8 mouse cellular contexts compared by ENCODE assay signal in the genomic region with DNA sequence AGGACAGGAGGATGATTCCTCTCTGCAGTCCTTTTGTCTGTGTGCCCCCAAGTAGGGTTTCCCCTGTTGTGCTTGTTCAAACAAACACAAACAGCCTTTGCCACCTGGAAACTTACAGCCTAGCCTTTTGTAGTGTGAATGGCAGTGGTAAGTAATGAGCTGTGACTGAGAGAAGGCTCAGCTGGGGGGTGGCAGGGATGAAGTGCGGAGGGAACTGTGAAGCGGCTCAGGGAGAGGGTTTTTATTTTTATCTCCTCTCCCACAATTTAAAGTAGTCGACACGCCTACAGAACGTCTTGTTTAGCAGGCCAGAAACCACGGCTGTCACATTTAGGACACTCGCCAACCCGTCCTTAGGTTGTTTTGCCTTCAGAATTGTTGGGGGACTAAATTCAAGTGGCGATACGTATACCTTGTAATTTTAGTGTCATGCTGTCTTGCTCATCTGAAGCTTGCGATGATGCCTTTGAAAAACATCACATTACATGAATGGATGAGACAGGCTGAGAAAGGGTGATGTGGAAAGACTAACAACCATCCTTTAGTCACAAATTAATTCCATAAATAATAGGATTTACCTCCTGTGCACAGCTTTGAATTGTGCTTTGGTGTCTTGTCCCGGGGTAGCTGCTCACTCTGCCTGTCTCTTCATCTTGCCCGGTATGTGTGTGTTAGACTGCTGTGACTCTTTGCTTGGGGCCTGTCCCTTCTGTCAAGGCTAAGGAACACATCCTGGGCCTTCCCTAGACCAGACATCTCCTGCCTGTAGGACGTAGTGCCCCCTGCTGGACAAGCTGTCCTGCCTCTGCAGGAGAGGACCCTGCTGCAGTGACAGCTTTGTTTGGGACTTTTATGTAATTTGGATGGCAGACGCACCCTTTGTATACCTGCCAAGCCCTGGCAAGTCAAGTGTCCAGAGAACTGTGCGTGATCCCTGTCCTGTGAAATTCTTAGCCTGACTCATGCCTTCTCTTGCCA.
A peak's percentile ranks its signal among the peaks of the same experiment; 100 is the strongest.
DNase-seq lines count a peak whose midpoint lies in the region; ATAC-seq lines count a peak whose summit lies in the region.

No protein-coding gene starts in this region.

- peak; percentile 70 for DNase-seq in Muller cell, postnatal 12 days (ENCODE audit: inconsistent ontology term)
- DNase-seq in cerebellum, adult 9-11 months: peak; percentile 6
- DNase-seq in frontal cortex, postnatal 14 days (ENCODE audit: low spot score in 2 of 2): peak; percentile 35 to 41
- no peak for DNase-seq in hindbrain, embryonic 14.5 days (ENCODE audit: low spot score)
- peak; percentile 29 to 57 for DNase-seq in layer of hippocampus, postnatal 25 days (ENCODE audit: extremely low spot score in 1 of 2, low spot score in 1 of 2)
- peak; percentile 81 to 86 for DNase-seq in lung, postnatal 4 days
- peak; percentile 69 for DNase-seq in right cerebral cortex, adult 2 months (ENCODE audit: low spot score in 2 of 2)
- peak; percentile 30 for DNase-seq in urinary bladder, postnatal 10 days (ENCODE audit: low spot score)

- H3K9ac ChIP-seq in hindbrain, embryonic 14.5 days: no peak overlapping the region

- peak; percentile 71 for ATAC-seq in hindbrain, embryonic 14.5 days (ENCODE audit: low FRiP score)

- H3K27me3 ChIP-seq in hindbrain, embryonic 14.5 days (ENCODE audit: control insufficient read depth, insufficient read depth, low read length): no peaks in the 10 kb centered on the region

- H3K4me3 ChIP-seq in hindbrain, embryonic 14.5 days (replicated peaks; ENCODE audit: low read length): no peak overlapping the region

- peak overlapping the region; percentile 33 for H3K4me2 ChIP-seq in hindbrain, embryonic 14.5 days (replicated peaks)

- no peaks in the 10 kb centered on the region for H3K9me3 ChIP-seq in hindbrain, embryonic 14.5 days (ENCODE audit: control insufficient read depth, low read length)

- peaks cover 10% of the 10 kb centered on the region for H3K4me1 ChIP-seq in hindbrain, embryonic 14.5 days (replicated peaks; ENCODE audit: control insufficient read depth, insufficient read depth, low read length)

- WGBS in hindbrain, embryonic 14.5 days: 22% methylated on average over 16 of the region's 16 CpGs

- H3K27ac ChIP-seq in hindbrain, embryonic 14.5 days: no peak overlapping the region

- H3K36me3 ChIP-seq in hindbrain, embryonic 14.5 days (replicated peaks; ENCODE audit: control insufficient read depth, insufficient read depth): no peaks in the 10 kb centered on the region
